Mouse (Mus musculus) gastrocnemius, postnatal 10 days (tissue): ENCODE measurements around the gene Snap47. TPM values are rescaled to one million over a fixed set of nuclear protein-coding genes. Genes with fewer than 3 reads are reported as not detected.
"Not testable (repeated sequence)": the region's sequence is repeated elsewhere in the genome, so short reads cannot be mapped to it uniquely, and the experiment has no call there.

Experiments
- DNase-seq: peaks from one replicate; pipeline ENCODE4 v3.0.0; 2021; ENCODE audit warnings: mixed read lengths
- total RNA-seq, 2 experiments: library from RNA; stranded (reverse); gene quantifications; 2 replicates each; pipeline ENCODE4 v1.2.3; 2021

The Snap47 gene
- total RNA-seq, 2 experiments from 2014 or later, result 25.8 to 28.0 TPM

DNA sequence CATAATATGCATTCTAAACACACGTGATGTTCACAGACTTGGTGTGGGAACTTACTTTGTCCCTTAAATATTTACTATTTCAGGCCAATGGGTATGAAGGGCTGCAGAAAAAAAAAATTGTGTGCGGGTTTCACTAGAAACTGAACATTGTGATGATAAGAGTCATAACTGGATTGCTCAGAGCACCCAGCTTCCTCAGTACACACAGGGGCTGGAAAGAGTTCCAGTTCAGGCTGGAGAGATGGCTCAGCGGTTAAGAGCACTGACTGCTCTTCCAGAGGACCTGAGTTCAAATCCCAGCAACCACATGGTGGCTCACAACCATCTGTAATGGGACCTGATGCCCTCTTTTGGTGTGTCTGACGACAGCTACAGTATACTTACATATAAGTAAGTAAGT, 83.0 kb downstream of the Snap47 start:
- not testable (repeated sequence) for DNase-seq

DNA sequence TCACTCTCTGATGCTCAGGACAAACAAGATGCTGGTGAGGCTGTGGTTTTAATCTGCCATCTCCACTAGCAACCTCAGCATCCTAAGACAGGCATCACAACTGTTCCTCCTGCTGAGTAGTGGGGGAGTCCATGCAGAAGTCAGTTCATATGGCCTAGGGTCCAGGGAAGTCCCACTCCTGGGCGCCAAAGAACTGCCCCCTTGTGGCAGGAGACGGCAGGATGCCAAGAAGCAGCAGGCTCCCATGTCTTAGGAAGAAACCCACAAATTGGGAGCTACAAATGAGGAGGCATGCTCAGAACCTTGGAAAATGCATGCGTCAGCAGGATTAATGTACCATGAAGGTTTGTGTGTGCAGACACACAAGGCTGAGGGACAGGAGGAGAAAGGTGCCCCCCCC, 84.4 kb downstream of the Snap47 start:
- DNase-seq, result no peak

DNA sequence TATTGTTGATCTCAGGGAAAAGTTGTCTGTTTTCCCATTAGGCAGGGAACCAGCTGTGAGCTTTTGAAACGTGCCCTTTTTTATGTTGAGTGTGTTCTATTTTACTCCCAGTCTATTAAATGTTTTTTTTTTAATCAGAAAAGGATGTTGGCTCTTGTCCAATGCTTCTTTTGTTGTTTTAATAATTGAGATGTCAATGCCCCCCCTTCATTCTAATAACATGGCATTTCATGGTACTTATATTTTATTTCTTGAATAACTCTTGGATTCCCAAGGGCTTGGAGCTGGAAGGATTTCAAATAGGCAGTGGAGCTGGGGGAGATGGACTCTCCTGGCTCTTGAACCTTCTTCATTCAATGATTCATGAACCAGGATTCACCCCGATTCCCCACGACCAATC, 85.0 kb downstream of the Snap47 start:
- no peak for DNase-seq

DNA sequence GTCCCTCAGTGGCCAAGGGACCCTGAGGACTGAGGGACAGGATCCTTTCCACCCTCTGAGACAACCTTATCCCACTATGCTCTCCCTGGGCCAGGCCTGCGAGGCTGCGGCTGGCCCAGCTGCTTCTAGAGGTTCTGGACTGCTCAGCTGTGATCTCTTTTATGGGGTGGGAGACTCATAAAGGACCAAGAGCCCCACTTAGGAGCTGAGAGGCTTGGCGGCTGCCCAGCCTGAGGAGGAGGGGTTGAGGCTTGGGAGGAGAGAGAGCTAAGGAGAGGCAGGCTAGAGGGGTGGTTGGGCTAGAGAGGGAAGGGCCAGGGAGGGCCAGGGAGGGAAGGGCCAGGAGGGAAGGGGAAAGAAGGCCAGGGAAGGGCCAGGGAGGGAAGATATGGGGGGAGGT, 86.6 kb downstream of the Snap47 start:
- peak; percentile 36 for DNase-seq

DNA sequence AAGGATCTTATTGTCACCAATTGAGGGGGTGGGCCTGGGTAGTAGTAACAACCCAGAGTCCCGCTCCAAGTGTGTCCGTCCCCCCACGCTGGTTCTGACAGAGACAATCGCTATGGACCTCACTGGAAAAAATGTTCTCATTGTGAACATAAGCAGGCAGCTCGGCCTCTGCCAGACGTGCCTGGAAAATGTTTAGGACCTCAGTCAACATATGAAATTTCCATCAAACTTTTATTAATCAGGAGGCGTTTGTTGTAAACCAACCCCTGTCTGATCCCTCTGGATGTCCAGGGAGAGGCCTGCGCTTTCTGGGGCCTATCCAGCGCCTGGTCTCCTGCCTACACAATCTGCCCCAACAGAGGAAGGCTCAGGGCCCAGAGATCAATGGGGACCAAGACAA, 87.0 kb downstream of the Snap47 start:
- no peak for DNase-seq

GRCm38 (mm10) chr11:59361291-59361690, 89.7 kb downstream of the Snap47 start:
- no peak for DNase-seq

Other genes starting within 250 kb of the Snap47 start
- gene Mrpl55, start 248.7 kb downstream of the Snap47 start, total RNA-seq, result 10 to 100 TPM; 36.7 to 38.0 TPM
- 1 to 10 TPM; 6.1 to 6.3 TPM for gene 2310033P09Rik, start 242.9 kb downstream of the Snap47 start, total RNA-seq
- gene Arf1, start 222.9 kb downstream of the Snap47 start, total RNA-seq, result 100 to 1,000 TPM; 222 to 228 TPM
- gene Wnt3a, start 160.4 kb downstream of the Snap47 start, total RNA-seq, result not detected
- 10 to 100 TPM; 11.1 to 11.8 TPM for gene Wnt9a, start 144.3 kb downstream of the Snap47 start, total RNA-seq
- gene Prss38, start 75.5 kb downstream of the Snap47 start, total RNA-seq, result not detected
- 1 to 10 TPM; 7.9 to 8.2 TPM for gene Jmjd4, start 1.1 kb downstream of the Snap47 start, total RNA-seq
- 1 to 10 TPM; 4.1 to 4.2 TPM for gene Zfp867, start 21.3 kb upstream of the Snap47 start, total RNA-seq
- gene Zkscan17, start 75.6 kb upstream of the Snap47 start, total RNA-seq, result 10 to 100 TPM; 14.5 to 14.9 TPM
- gene Nlrp3, start 90.4 kb upstream of the Snap47 start, total RNA-seq, result under 1 TPM; 0.28 to 0.45 TPM
- gene Olfr222, start 125.0 kb upstream of the Snap47 start, total RNA-seq, result not detected
- not detected for gene Olfr223, start 142.1 kb upstream of the Snap47 start, total RNA-seq
- gene Mprip, start 210.1 kb upstream of the Snap47 start, total RNA-seq, result 100 to 1,000 TPM; 139 to 166 TPM